In genomic region chr17:4995561-4996051, GRCm38 (mm10) we compare ENCODE assay signal across 8 mouse cellular contexts. TPM values are rescaled to one million over a fixed set of nuclear protein-coding genes. Genes with fewer than 3 reads are reported as not detected.
DNase-seq lines count a peak whose midpoint lies in the region; ATAC-seq and TF ChIP-seq lines count a peak whose summit lies in the region.

No protein-coding gene starts in this region.

- H3K9me3 ChIP-seq in hindbrain, embryonic 14.5 days (ENCODE audit: control insufficient read depth, low read length), result no peaks in the 10 kb centered on the region

- in situ Hi-C loops in Patski (cut with MboI; ENCODE audit: low pct_unique_long_range_greater_than_20kb), result loop anchor here (10.0 kb wide), 1 partner anchor 361 kb away; no protein-coding TSS in a partner anchor

- peaks cover 40% of the 10 kb centered on the region for H3K79me2 ChIP-seq in macrophage (ENCODE audit: inconsistent target)

- CTCF ChIA-PET in Patski (lab: Charles Lee), result no interaction called here

- H3K9ac ChIP-seq in hindbrain, embryonic 14.5 days, result peak overlapping the region; percentile 100

- peak overlapping the region; percentile 100 for H3K27ac ChIP-seq in hindbrain, embryonic 14.5 days
- H3K27ac ChIP-seq in macrophage, result no peak overlapping the region

- under 1% methylated on average over 39 of the region's 56 CpGs for WGBS in hindbrain, embryonic 14.5 days
- WGBS in macrophage (ENCODE audit: missing documents), result 1% methylated on average over 50 of the region's 56 CpGs

- no peak for TF ChIP-seq CTCF in Patski (IDR thresholded peaks at IDR 0.05)

- peak; percentile 10 for ATAC-seq in Patski
- peak; percentile 25 for ATAC-seq in hindbrain, embryonic 14.5 days (ENCODE audit: low FRiP score)

- DNase-seq in Patski (ENCODE audit: low read depth, low spot score), result no peak
- peak; percentile 83 for DNase-seq in cerebellum, adult 9-10 months
- peak; percentile 56 to 59 for DNase-seq in frontal cortex, postnatal 25 days (ENCODE audit: low spot score in 2 of 2)
- peak; percentile 69 for DNase-seq in hindbrain, embryonic 14.5 days (ENCODE audit: low spot score)
- DNase-seq in left cerebral cortex, adult 8-10 months (ENCODE audit: low spot score in 2 of 2), result peak; percentile 67 to 76
- DNase-seq in right cerebral cortex, postnatal 25 days, result peak; percentile 82
- peak; percentile 63 to 80 for DNase-seq in urinary bladder, postnatal 36 days (ENCODE audit: low spot score in 2 of 2)

- no peaks in the 10 kb centered on the region for H3K27me3 ChIP-seq in Patski
- no peaks in the 10 kb centered on the region for H3K27me3 ChIP-seq in hindbrain, embryonic 14.5 days (ENCODE audit: control insufficient read depth, insufficient read depth, low read length)

- H3K4me3 ChIP-seq in hindbrain, embryonic 14.5 days (replicated peaks; ENCODE audit: low read length), result peak overlapping the region; percentile 99
- peak overlapping the region; percentile 16; the same call in 1 of the 2 replicates for H3K4me3 ChIP-seq in macrophage (ENCODE audit: inconsistent target)

- POLR2A ChIA-PET in Patski (lab: Charles Lee), result interaction anchor here (0.9 to 2.0 kb wide), 4 partner anchors 14 to 359 kb away, joined by 3 to 6 read pairs (median 4); no protein-coding TSS in a partner anchor

- peaks cover 46% of the 10 kb centered on the region for H3K4me1 ChIP-seq in hindbrain, embryonic 14.5 days (replicated peaks; ENCODE audit: control insufficient read depth, insufficient read depth, low read length)

- H3K36me3 ChIP-seq in hindbrain, embryonic 14.5 days (replicated peaks; ENCODE audit: control insufficient read depth, insufficient read depth), result no peaks in the 10 kb centered on the region
- H3K36me3 ChIP-seq in macrophage (ENCODE audit: inconsistent target), result no peaks in the 10 kb centered on the region

- peak overlapping the region; percentile 61 for H3K4me2 ChIP-seq in hindbrain, embryonic 14.5 days (replicated peaks)

RNA-seq across cellular contexts. Expression of gene Arid1b, which starts 1.5 kb away (rescaled TPM):
- 46.4 TPM for polyA plus RNA-seq in Patski (2021)
- polyA plus RNA-seq in hindbrain, embryonic 14.5 days (2014; fragmentation: Nextera tagmentation; extraction: Ambion mirVana), result 18.8 and 20.5 TPM in 2 replicates
- 10 to 100 TPM; 70.1 to 83.9 (median 72.5) TPM for total RNA-seq in left cerebral cortex, adult 8-10 months (2022)
- total RNA-seq in macrophage (2018; cell fraction: chromatin; rRNA removed), result 100 to 1,000 TPM in 6 of 26 experiments, 10 to 100 TPM in 20; 42.1 to 119 (median 94.4) TPM
- 10 to 100 TPM; 25.7 to 42.5 (median 34.5) TPM for total RNA-seq in macrophage (2018; cell fraction: cytosol; rRNA removed)
- total RNA-seq in macrophage (2018; cell fraction: nucleus; rRNA removed), result 10 to 100 TPM; 32.0 to 99.6 (median 62.3) TPM
- 17.4 to 20.1 TPM (median 19.8 TPM) in 3 replicates for polyA plus RNA-seq in macrophage (2018)
